In the genomic region with DNA sequence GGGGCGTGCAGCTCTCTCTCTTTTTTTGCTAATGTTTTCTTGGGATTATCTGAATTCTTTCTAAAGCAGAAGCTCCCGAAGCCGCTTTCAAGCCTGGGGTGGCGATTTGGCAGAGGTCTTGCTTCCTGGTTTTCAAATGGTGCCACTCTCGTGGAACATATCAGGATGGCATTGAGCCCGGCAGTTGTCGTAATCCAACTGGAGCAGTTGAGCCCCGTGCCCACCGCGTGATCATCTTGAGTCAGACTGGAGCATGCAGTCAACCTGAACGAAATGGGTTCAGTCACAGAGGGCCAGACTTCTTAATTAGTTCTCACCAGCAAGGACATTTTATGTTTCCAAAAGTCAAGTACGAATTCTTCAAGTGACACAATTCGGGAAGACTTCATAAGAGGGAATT, we compare ENCODE assay signal across 12 mouse cellular contexts.
"Had no signal": no experiment of that assay in that cellular context is flagged by ENCODE, and none has a peak within 500 bp of the region (broad histone marks: within the 10 kb centered on the region; RNA-seq: fewer than 3 reads in every experiment).

No protein-coding gene starts in this region.

- DNase-seq: lung, adult 2 months; lung, postnatal 36 days; right cerebral cortex, postnatal 14 days; thymus, adult 2 months; thymus, postnatal 25 days had no signal

- H3K36me3 ChIP-seq: limb, embryonic 10.5 days; liver, embryonic 15.5 days; midbrain, embryonic 13.5 days; stomach, embryonic 15.5 days had no signal

- H3K9me3 ChIP-seq: limb, embryonic 10.5 days; liver, embryonic 15.5 days; stomach, embryonic 15.5 days had no signal

- H3K27ac ChIP-seq: limb, embryonic 10.5 days; liver, embryonic 15.5 days; midbrain, embryonic 13.5 days; stomach, embryonic 15.5 days had no signal

- H3K4me1 ChIP-seq: limb, embryonic 10.5 days; liver, embryonic 15.5 days; midbrain, embryonic 13.5 days; stomach, embryonic 15.5 days had no signal

- H3K4me2 ChIP-seq: liver, embryonic 11.5 days; liver, embryonic 15.5 days; midbrain, embryonic 13.5 days; stomach, embryonic 15.5 days had no signal

- H3K9ac ChIP-seq: liver, embryonic 15.5 days; midbrain, embryonic 13.5 days; stomach, embryonic 15.5 days had no signal

- H3K27me3 ChIP-seq: liver, embryonic 15.5 days; midbrain, embryonic 13.5 days; stomach, embryonic 15.5 days had no signal

- H3K4me3 ChIP-seq: limb, embryonic 10.5 days; liver, embryonic 15.5 days; midbrain, embryonic 13.5 days; stomach, embryonic 15.5 days had no signal

- ATAC-seq: intestine, postnatal 0 days; lung, postnatal 0 days; midbrain, embryonic 13.5 days had no signal
